Mouse (Mus musculus): ENCODE results near the gene Cbx6. TPM values are rescaled to one million over a fixed set of nuclear protein-coding genes. Genes with fewer than 3 reads are reported as not detected.

The Cbx6 gene
- polyA plus RNA-seq, 1 experiment from 2014 or later, result 31.2 TPM

DNA sequence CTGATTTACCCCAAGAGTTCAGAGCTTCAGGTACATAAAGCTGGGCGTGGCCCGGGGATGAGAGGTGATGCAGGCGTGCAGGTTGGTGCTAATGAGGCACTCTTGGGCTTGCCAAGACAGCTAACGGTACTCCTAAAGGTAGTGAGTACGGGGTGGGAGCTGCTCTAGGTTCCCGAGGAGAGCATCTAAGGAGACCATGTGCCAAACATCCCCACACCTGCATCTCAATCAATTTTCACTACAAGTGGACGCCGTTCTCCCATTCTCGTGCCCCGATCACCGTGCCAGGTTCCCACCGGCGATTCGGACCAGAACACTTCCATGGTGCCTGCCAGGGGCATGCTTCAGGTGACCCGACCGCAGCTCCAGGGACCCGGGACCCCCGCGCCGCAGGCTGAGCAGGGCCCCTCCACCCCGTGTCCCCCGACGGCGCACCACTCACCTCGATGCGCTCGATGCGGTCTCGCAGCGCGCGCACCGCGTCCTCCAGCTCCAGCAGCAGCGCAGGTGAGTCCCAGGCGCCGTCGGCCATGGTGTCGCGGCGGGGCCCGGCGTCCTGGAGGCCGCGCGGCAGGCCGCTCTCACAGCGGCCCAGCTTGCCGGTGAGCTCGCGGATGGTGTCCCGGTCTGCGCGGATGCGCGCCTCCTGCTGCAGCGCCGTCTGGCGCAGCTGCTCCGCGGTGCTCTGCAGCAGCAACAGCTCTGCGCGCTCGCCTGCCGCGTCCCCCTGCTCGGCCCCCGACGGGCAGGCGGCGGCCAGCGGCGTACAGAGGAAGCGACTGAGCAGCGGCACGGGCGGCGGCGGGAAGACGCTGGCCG lies 30.7 kb downstream of the Cbx6 start:
- Histone ChIP-seq H3K9me3 (ENCODE audit: control insufficient read depth, low read length) (no peaks in the 10 kb centered on the region), H3K4me1 (replicated peaks; ENCODE audit: control insufficient read depth, insufficient read depth, low read length) (peaks cover 6% of the 10 kb centered on the region; the same call in 1 of the 2 replicates)
- 7% methylated on average over 73 of the region's 81 CpGs for WGBS

DNA sequence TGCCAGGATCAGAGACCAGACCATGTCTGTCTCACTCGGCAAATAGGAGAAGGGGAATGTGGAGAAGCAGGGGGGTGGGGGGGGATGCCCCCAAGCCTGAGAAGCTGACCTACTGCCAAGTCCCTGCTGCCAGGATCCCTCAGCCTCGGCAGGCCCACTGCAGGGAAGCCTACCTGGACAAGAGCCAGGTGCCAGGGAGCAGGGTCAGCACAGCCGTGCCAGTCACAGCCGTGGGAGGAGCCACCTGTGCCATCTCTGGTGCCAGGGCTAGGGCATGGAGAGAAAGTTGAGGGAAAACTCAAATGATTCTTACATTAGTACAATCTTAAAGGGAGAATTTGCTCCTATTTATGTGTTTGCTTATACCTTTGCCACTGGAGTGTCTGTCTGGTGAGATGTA lies 32.2 kb downstream of the Cbx6 start:
- no peak overlapping the region for H3K27ac ChIP-seq (ENCODE audit: low read depth, low read length)
- no peaks in the 10 kb centered on the region for H3K36me3 ChIP-seq (ENCODE audit: control insufficient read depth, insufficient read depth, low read length)
- H3K4me2 ChIP-seq (ENCODE audit: low read depth, low read length, severe bottlenecking), result no peak overlapping the region
- no peak for DNase-seq (ENCODE audit: low spot score)
- H3K9ac ChIP-seq (ENCODE audit: low read length), result no peak overlapping the region
- WGBS, result 73% methylated on average over 4 of the region's 4 CpGs
- peaks cover 6% of the 10 kb centered on the region; the same call in 1 of the 2 replicates for H3K4me1 ChIP-seq (replicated peaks; ENCODE audit: control insufficient read depth, insufficient read depth, low read length)
- H3K27me3 ChIP-seq (ENCODE audit: control insufficient read depth, insufficient read depth, low read length), result peaks cover 50% of the 10 kb centered on the region
- no peaks in the 10 kb centered on the region for H3K9me3 ChIP-seq (ENCODE audit: control insufficient read depth, low read length)
- no peak overlapping the region for H3K4me3 ChIP-seq (ENCODE audit: low read depth, low read length)
- ATAC-seq (replicated peaks; ENCODE audit: low FRiP score), result no peak

More for the DNA sequence above, 30.7 kb downstream of the Cbx6 start:
- peaks cover 50% of the 10 kb centered on the region for H3K27me3 ChIP-seq (ENCODE audit: control insufficient read depth, insufficient read depth, low read length)
- H3K36me3 ChIP-seq (ENCODE audit: control insufficient read depth, insufficient read depth, low read length), result no peaks in the 10 kb centered on the region
- 0 out of 2 replicates have a peak overlapping the region, but pooled peaks have one; percentile 12 for H3K27ac ChIP-seq (ENCODE audit: low read depth, low read length)
- ATAC-seq (replicated peaks; ENCODE audit: low FRiP score) (peak; percentile 64), DNase-seq (ENCODE audit: low spot score) (no peak)
- H3K4me2 ChIP-seq (ENCODE audit: low read depth, low read length, severe bottlenecking), result peak overlapping the region; percentile 83
- H3K4me3 ChIP-seq (ENCODE audit: low read depth, low read length), result peak overlapping the region; percentile 53
- peak overlapping the region; percentile 59 for H3K9ac ChIP-seq (ENCODE audit: low read length)

DNA sequence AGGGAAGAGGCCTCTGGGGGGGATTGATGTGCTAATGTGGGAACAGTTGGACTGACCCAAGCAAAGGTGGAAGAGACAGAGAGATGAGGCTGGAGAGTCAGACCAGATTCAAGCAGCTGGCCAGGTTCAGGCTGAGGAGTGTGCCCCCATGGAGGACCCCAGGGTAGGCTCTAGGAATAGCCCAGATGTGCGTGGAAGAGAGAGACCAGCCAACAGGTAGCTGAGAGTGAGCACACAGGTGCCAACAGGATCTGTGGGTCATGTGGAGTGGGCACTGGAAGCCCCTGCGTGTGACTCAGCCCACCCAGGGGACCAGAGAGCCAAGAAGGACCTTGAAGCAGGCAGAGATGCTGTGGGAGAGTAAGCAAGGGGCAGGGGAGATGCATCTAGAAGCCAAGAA lies 32.8 kb downstream of the Cbx6 start:
- Histone ChIP-seq H3K4me2 (ENCODE audit: low read depth, low read length, severe bottlenecking) (no peak overlapping the region), H3K27ac (ENCODE audit: low read depth, low read length) (no peak overlapping the region), H3K9ac (ENCODE audit: low read length) (no peak overlapping the region), H3K4me1 (replicated peaks; ENCODE audit: control insufficient read depth, insufficient read depth, low read length) (peaks cover 6% of the 10 kb centered on the region; the same call in 1 of the 2 replicates), H3K27me3 (ENCODE audit: control insufficient read depth, insufficient read depth, low read length) (peaks cover 44% of the 10 kb centered on the region), H3K36me3 (ENCODE audit: control insufficient read depth, insufficient read depth, low read length) (no peaks in the 10 kb centered on the region), H3K4me3 (ENCODE audit: low read depth, low read length) (no peak overlapping the region), H3K9me3 (ENCODE audit: control insufficient read depth, low read length) (no peaks in the 10 kb centered on the region)
- DNase-seq (ENCODE audit: low spot score) (no peak), ATAC-seq (replicated peaks; ENCODE audit: low FRiP score) (no peak)
- WGBS, result 60% methylated on average over 2 of the region's 2 CpGs

DNA sequence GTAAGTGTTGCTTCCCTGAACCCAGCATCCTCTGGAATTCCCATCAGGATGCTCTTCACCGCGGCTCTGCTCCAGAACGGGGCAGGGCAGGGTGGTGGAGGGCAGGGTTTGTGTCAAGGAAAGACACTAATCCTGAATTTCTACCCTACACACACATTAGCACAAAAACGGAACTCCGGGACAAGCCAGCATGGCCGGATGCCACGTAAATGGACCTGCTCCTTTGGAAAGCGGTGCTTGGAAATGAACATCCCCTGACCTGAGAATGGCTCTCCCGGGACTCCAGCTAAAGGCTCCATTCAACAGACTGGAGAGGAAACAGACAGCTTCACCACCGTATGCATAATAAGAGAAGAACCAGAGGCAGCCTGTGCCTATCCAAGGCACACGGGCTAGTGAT lies 33.8 kb downstream of the Cbx6 start:
- H3K9ac ChIP-seq (ENCODE audit: low read length), result no peak overlapping the region
- peaks cover 35% of the 10 kb centered on the region for H3K27me3 ChIP-seq (ENCODE audit: control insufficient read depth, insufficient read depth, low read length)
- no peak for DNase-seq (ENCODE audit: low spot score)
- no peak overlapping the region for H3K27ac ChIP-seq (ENCODE audit: low read depth, low read length)
- peaks cover 6% of the 10 kb centered on the region; the same call in 1 of the 2 replicates for H3K4me1 ChIP-seq (replicated peaks; ENCODE audit: control insufficient read depth, insufficient read depth, low read length)
- no peaks in the 10 kb centered on the region for H3K9me3 ChIP-seq (ENCODE audit: control insufficient read depth, low read length)
- H3K4me3 ChIP-seq (ENCODE audit: low read depth, low read length), result no peak overlapping the region
- no peaks in the 10 kb centered on the region for H3K36me3 ChIP-seq (ENCODE audit: control insufficient read depth, insufficient read depth, low read length)
- no peak for ATAC-seq (replicated peaks; ENCODE audit: low FRiP score)
- WGBS, result 61% methylated on average over 11 of the region's 11 CpGs
- H3K4me2 ChIP-seq (ENCODE audit: low read depth, low read length, severe bottlenecking), result no peak overlapping the region

DNA sequence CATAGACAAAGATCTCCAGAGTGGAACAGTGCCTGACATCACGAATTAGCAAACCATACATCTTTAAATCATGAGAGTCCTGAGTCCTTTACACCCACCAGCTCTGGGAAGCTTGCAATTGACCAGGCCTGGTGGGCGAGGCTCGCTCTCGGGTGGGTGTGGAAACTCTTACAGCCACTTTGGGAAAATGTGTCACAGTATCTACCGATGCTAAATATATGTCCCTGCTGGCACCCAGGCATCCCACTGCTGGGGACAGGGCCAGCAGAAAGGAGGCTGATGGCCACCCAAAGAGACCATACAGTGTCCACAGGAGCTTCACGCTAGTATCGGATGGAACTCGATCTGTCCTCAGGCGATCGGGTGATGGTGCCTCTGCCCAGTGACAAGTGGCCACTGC lies 35.9 kb downstream of the Cbx6 start:
- DNase-seq (ENCODE audit: low spot score), result no peak
- Histone ChIP-seq H3K4me1 (replicated peaks; ENCODE audit: control insufficient read depth, insufficient read depth, low read length) (peaks cover 2% of the 10 kb centered on the region; the same call in 1 of the 2 replicates), H3K27me3 (ENCODE audit: control insufficient read depth, insufficient read depth, low read length) (peaks cover 16% of the 10 kb centered on the region), H3K4me3 (ENCODE audit: low read depth, low read length) (no peak overlapping the region), H3K36me3 (ENCODE audit: control insufficient read depth, insufficient read depth, low read length) (no peaks in the 10 kb centered on the region), H3K27ac (ENCODE audit: low read depth, low read length) (no peak overlapping the region), H3K4me2 (ENCODE audit: low read depth, low read length, severe bottlenecking) (no peak overlapping the region), H3K9ac (ENCODE audit: low read length) (no peak overlapping the region), H3K9me3 (ENCODE audit: control insufficient read depth, low read length) (no peaks in the 10 kb centered on the region)
- 87% methylated on average over 10 of the region's 10 CpGs for WGBS
- no peak for ATAC-seq (replicated peaks; ENCODE audit: low FRiP score)

DNA sequence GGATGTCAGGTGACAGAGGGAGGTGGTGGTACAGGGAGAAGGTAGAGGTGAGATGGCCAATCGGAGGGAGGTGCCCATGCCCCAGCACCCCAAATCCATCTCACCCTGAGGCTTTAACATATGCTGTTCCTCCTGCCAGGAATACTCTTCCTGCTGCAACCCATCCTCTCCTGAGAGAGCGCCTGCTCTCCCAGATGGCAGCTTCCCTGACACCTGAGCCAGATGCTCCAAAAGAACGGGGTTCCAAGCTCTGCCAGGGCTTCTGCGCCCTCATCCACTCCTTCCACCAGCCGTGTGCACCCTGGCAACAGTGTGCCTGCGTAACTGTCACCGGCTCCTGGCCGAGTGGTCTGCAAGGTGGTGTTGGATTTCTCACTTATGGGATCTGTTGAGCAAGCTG lies 36.8 kb downstream of the Cbx6 start:
- ATAC-seq (replicated peaks; ENCODE audit: low FRiP score) (no peak), DNase-seq (ENCODE audit: low spot score) (no peak)
- no peaks in the 10 kb centered on the region for H3K9me3 ChIP-seq (ENCODE audit: control insufficient read depth, low read length)
- H3K4me3 ChIP-seq (ENCODE audit: low read depth, low read length), result no peak overlapping the region
- H3K36me3 ChIP-seq (ENCODE audit: control insufficient read depth, insufficient read depth, low read length), result no peaks in the 10 kb centered on the region
- 89% methylated on average over 8 of the region's 8 CpGs for WGBS
- H3K4me1 ChIP-seq (replicated peaks; ENCODE audit: control insufficient read depth, insufficient read depth, low read length), result 0 out of 2 replicates have a peak, but pooled peaks cover 2% of the 10 kb centered on the region
- no peak overlapping the region for H3K4me2 ChIP-seq (ENCODE audit: low read depth, low read length, severe bottlenecking)
- H3K9ac ChIP-seq (ENCODE audit: low read length), result no peak overlapping the region
- H3K27ac ChIP-seq (ENCODE audit: low read depth, low read length), result no peak overlapping the region
- peaks cover 8% of the 10 kb centered on the region for H3K27me3 ChIP-seq (ENCODE audit: control insufficient read depth, insufficient read depth, low read length)

DNA sequence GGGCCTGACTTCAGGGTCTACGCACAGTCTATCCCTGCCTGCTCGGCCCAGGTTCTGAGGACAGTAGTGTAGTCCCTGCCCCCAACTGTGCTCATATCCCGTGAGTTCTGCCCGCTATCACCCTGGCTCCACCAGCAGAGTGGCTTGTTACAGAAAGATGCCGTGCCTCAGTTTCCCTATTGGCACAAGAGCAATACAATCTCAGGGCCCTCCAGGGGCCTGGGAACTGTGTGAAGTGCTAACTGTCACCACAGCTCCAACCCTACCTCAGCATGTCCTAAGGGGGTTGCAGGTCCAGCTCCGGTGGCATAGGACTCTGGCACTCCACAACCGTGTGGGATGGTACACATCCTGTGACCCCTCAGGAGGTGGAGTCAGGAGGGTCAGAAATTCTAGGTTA lies 37.4 kb downstream of the Cbx6 start:
- Histone ChIP-seq H3K27ac (ENCODE audit: low read depth, low read length) (no peak overlapping the region), H3K4me1 (replicated peaks; ENCODE audit: control insufficient read depth, insufficient read depth, low read length) (0 out of 2 replicates have a peak, but pooled peaks cover 2% of the 10 kb centered on the region), H3K9ac (ENCODE audit: low read length) (no peak overlapping the region), H3K4me3 (ENCODE audit: low read depth, low read length) (no peak overlapping the region), H3K4me2 (ENCODE audit: low read depth, low read length, severe bottlenecking) (no peak overlapping the region), H3K36me3 (ENCODE audit: control insufficient read depth, insufficient read depth, low read length) (no peaks in the 10 kb centered on the region), H3K27me3 (ENCODE audit: control insufficient read depth, insufficient read depth, low read length) (peaks cover 3% of the 10 kb centered on the region; the same call in 1 of the 2 replicates), H3K9me3 (ENCODE audit: control insufficient read depth, low read length) (no peaks in the 10 kb centered on the region)
- WGBS, result 83% methylated on average over 7 of the region's 7 CpGs
- ATAC-seq (replicated peaks; ENCODE audit: low FRiP score), result no peak
- no peak for DNase-seq (ENCODE audit: low spot score)

DNA sequence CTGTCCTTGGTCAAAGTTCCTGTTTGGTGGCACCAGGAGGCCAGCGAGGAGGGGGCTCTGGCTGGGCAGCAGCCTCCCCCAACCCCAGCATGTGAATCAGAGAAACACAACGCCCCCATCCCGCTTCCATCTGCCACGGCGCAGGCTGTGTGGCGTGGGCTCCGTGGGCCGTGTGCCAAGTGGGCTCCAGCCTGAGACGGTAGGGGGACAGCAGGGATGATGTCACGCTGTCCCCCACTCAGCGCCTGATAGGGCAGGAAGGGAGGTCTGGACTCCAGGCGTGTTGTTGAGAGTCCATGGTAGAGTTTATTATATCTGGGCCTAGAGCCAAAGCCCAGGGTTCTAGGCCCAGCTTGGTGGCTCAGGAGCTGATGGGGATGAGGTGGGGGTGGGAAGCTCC lies 38.2 kb downstream of the Cbx6 start:
- no peaks in the 10 kb centered on the region for H3K36me3 ChIP-seq (ENCODE audit: control insufficient read depth, insufficient read depth, low read length)
- H3K27ac ChIP-seq (ENCODE audit: low read depth, low read length), result no peak overlapping the region
- H3K9me3 ChIP-seq (ENCODE audit: control insufficient read depth, low read length), result no peaks in the 10 kb centered on the region
- H3K4me2 ChIP-seq (ENCODE audit: low read depth, low read length, severe bottlenecking), result no peak overlapping the region
- no peak overlapping the region for H3K4me3 ChIP-seq (ENCODE audit: low read depth, low read length)
- DNase-seq (ENCODE audit: low spot score) (no peak), ATAC-seq (replicated peaks; ENCODE audit: low FRiP score) (no peak)
- 0 out of 2 replicates have a peak, but pooled peaks cover 2% of the 10 kb centered on the region for H3K4me1 ChIP-seq (replicated peaks; ENCODE audit: control insufficient read depth, insufficient read depth, low read length)
- WGBS, result 91% methylated on average over 12 of the region's 12 CpGs
- H3K27me3 ChIP-seq (ENCODE audit: control insufficient read depth, insufficient read depth, low read length), result no peaks in the 10 kb centered on the region
- H3K9ac ChIP-seq (ENCODE audit: low read length), result no peak overlapping the region

Data from forebrain, embryonic 11.5 days (tissue).